Mouse (Mus musculus): ENCODE measurements around the gene Tssk6. TPM values are rescaled to one million over a fixed set of nuclear protein-coding genes. Genes with fewer than 3 reads are reported as not detected.
A peak's percentile ranks its signal among the peaks of the same experiment; 100 is the strongest.

Tssk6 gene
- total RNA-seq, 2 experiments from 2014 or later: 0.32 TPM; not detected in 1

DNA sequence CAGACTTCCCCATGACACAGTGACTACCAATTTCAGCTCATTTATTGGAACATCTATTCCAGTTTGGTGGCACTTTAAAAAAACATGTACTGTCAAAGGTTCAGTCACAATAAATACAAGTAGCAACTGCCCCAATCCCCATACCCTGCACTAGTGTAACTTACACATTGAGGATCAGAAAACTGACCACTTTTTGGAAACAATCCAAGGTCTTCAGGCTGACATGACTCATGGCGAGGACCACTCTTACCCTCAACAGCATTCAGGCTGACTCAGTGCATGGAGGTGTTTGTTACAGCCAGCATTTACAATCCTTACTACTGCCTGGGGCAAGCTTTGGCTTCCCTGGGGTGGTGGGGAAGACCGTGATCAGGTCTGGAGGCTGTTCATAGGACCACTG is 5.1 kb downstream of the Tssk6 start:
- no peak for DNase-seq (ENCODE audit: low spot score in 2 of 2)
- intact Hi-C loops (cut with DNase I): no loop called here

DNA sequence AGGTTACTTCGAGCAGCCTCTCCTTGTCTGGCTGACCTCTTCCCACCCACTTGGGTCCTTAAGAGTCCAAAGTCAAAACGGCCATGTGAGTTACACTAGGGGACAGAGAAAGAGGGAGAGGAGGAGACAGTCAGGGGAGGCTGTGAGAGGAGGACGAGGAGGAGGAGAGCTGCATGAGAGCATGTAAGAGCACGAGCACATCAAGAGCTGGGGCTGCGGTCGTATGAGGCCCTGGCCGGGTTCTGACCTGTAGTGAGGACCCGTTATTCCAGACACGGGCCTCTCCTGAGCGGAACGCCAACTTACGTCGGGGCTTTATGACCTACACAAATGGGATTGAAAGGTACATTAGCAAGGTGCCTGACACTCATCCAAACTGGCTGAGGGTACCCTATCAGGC is 9.9 kb downstream of the Tssk6 start:
- DNase-seq (ENCODE audit: low spot score in 2 of 2): no peak
- intact Hi-C loops (cut with DNase I): loop anchor here (10.0 kb wide), 3 partner anchors 213 to 323 kb away; partner anchors contain the start of genes Armc6, Ncan and Sugp2

DNA sequence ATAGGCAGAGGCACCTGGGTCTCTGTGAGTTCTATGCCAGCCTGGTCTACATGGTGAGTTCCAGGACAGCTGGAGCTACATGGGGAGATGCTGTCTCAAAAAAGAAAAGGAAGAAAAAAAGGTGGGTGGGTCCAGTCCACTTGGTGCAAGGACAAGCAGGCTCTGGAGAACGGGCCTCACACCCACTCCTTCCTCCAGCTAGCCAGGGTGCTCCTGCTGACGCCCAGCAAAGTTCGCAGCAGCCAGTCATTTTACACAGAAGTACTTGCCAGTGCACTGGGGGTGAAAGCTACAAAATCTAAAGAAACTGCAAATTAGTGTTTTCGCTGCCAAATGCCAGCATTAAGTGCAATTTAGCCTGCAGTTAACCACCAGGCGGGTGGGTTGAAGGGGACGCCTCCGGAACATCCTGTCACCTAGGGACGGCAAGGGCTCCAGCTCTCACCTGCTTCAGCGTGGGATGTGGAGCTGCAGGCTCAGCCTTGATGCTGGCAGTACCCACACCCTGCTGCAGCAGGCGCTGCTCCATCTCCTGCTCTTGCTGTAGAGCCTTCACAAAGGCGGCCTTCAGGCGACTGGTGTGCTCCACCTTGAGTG is 10.6 kb downstream of the Tssk6 start:
- intact Hi-C loops (cut with DNase I): loop anchor here (10.0 kb wide), 3 partner anchors 212 to 322 kb away; partner anchors contain the start of genes Armc6, Ncan and Sugp2
- DNase-seq (ENCODE audit: low spot score in 2 of 2): peak; percentile 51 to 57

DNA sequence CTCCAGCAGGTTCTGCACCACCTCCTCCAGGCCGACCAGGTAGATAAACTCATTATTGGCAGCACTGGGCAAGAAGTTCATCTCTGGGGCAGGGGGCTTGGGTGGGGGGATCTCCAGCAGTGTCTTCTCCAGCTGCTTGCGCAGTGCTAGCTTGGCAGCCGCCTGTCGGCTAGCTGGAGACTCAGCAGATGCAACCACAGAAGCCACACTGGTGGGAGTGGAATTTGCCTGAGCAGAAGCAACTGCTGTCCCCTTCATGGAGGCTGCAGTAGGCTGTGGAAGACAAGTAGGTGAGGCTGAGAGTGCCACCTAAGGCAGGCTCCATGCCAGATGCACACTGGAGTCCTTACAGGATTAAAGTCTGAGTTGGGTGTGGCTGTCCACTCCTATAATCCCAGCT is 12.5 kb downstream of the Tssk6 start:
- intact Hi-C loops (cut with DNase I): loop anchor here (10.0 kb wide), 3 partner anchors 210 to 320 kb away; partner anchors contain the start of genes Armc6, Ncan and Sugp2
- no peak for DNase-seq (ENCODE audit: low spot score in 2 of 2)

DNA sequence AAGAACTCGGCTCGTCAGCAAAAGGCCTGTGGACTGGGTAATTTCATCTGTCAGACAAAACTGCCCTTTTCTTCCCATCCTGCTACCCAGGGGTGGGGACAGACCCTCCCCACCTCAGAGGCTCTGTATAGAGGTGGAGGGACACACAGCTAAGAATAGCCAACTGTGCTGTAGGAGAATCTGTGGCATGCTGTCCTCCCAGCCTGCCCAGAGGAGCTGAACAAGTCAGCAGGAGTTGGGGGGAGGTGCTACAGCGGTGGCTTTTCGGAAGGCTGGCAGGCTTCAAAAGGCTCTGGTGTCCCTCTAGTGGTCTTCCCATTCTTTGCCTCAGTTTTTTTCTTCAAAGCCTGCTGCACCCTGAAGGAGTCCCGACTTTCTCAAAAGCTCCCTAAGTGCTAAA is 13.8 kb downstream of the Tssk6 start:
- DNase-seq (ENCODE audit: low spot score in 2 of 2): peak in 1 of 2 experiments; percentile 39
- intact Hi-C loops (cut with DNase I): loop anchor here (5.0 to 10.0 kb wide), 4 partner anchors 82 to 319 kb away; partner anchors contain the start of genes Armc6, Gatad2a, Ncan and Sugp2

DNA sequence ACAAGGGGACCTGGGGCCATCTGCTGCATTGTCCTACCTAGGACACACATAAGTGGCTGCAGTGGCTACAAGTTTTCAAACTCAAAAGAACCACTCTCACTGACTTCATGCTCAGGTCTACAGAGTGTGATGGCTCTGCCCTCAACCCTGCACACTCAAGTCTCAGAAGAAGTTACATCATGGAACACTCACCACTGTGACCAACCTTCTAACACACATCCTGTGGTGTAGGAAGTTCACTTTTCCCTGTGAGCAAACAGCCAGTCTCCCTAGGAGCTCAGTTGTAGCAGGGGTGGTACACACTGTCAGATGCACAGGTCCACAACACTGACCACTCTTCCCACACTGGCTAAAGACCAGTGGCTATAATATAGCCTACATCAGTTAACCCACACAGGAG is 16.5 kb downstream of the Tssk6 start:
- intact Hi-C loops (cut with DNase I): loop anchor here (5.0 to 10.0 kb wide), 4 partner anchors 79 to 316 kb away; partner anchors contain the start of genes Armc6, Gatad2a, Ncan and Sugp2
- DNase-seq (ENCODE audit: low spot score in 2 of 2): no peak

DNA sequence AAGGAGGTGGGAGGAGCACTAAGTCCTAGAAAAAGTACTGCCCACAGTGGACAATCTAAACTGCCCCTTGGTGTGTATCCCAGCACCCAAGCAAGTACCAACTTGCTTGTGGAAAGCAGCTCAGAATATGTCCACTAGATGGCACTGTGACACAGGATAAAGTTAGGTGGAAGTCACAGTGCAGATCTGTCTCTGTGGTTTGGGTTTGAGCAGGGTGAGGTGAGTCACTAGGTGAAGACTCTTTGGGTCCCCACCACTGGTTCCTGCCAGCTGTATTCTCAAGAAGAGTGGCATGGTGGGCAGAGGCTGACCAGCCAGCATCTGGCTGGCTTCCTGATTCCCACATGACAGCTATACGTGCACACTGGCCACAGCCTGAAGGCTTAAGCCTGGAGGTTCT is 17.0 kb downstream of the Tssk6 start:
- peak; percentile 37 to 81 for DNase-seq (ENCODE audit: low spot score in 2 of 2)
- intact Hi-C loops (cut with DNase I): loop anchor here (5.0 to 10.0 kb wide), 4 partner anchors 78 to 316 kb away; partner anchors contain the start of genes Armc6, Gatad2a, Ncan and Sugp2

DNA sequence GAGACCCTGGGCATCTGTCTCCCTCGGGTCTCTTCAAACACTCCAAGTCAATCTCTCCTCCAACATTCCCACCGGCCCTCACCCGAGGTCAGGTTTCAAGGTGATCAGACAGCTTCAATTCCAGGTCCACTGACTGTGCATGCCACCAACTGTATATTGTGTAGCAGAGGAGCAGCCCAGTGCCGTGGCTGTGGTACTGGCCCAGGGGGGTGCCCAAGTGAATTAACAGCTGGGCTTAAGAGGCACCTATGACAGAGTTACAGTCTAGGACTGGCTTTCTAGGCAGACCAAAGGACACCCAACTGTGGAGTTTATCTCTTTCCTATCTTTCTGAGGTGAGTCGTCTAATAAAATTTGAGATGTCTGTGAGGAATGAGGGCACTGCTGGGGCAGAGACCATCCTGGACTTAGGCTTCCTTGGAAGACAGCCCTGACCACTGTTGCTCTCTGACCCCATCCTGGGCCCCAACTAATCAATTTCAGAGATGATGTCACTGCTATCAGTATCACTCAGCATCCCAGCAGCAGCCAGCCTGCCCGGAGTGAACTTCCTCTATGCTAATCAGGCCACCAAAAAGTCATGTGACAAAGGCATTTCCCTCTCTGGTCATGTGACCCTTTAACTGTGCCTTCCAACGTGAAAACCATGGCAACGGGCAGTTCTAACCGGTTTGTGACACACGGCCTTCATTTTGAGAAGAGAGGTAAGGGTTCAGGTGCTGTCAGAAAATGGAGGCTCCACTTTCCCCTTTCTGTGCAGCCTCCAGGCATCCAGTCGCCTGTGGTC is 18.1 kb downstream of the Tssk6 start:
- intact Hi-C loops (cut with DNase I): loop anchor here (5.0 to 10.0 kb wide), 4 partner anchors 77 to 315 kb away; partner anchors contain the start of genes Armc6, Gatad2a, Ncan and Sugp2
- no peak for DNase-seq (ENCODE audit: low spot score in 2 of 2)

DNA sequence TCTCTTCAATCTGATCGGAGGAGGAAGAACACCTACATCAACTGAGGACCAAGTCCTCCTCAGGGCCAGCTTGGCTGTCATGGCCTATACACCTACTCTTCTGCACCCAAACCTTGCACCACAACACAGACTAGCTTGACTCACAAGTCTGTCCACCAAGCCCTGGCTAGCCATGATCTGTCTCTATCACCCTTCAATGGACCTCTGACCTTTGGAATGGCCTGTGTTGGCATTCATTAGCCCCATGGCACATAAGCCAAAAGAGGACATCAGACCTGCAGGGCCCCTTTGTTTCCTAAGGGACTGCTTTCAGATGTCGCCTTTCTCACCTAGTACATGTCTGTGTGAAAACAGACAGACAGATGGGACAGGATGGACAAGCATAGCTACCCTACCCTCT is 19.2 kb downstream of the Tssk6 start:
- intact Hi-C loops (cut with DNase I): no loop called here
- DNase-seq (ENCODE audit: low spot score in 2 of 2): no peak

DNA sequence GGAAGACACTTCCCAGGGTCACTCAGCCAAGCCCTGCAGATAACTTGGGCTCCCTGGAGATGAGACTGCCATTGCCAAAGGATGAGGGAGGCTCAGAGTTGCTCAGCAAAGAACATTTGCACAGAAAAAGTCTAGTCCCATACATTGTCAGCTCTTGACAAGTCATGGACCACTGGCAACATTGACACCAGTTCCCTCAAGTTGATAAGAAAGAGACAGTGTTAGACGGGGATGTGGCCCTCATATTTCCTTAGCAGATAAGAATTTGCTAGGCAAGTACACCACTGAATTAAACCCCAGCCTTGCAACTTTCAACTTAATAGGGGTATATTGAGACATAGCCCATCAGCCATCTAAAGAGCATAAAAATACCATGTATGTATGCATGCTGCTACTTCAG is 22.0 kb downstream of the Tssk6 start:
- intact Hi-C loops (cut with DNase I): no loop called here
- no peak for DNase-seq (ENCODE audit: low spot score in 2 of 2)

DNA sequence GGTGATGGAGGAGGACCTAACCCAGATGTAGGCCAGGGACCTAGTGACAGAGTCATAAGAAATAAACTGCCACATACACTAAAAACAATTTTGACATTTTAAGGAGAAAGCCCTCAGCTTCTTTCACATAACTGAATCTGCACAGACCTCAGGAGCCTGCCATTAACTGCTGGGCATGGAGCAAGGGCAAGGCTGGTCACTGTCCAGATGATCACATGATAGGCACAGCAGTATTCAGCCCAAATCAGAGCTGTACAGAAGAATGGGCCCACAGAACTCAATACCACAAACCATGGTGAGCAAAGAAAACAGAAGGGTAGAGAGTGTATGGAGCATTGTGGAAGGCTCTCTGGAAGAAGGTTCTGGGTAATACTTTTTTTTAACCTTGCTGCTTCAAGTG is 24.9 kb downstream of the Tssk6 start:
- DNase-seq (ENCODE audit: low spot score in 2 of 2): no peak
- intact Hi-C loops (cut with DNase I): no loop called here

DNA sequence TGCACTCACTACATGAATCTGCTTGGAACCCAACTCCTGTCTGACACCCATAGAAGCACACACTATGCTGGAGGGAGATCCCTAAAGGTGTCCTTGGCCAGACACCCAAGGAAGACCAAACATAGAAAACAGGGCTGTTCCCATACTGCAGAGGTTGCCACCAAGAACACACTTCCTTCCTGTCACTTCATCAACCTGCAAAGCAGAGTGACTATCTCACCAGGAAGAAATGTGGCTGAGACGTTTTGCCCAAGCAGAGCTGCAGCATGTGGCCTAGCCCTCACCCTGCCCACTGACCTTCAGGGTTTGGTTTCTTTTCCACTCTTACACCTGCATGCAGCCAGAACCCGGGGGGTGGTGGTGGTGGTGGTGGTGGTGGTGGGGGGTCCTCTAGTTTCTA is 31.8 kb downstream of the Tssk6 start:
- no peak for DNase-seq (ENCODE audit: low spot score in 2 of 2)
- intact Hi-C loops (cut with DNase I): no loop called here

DNA sequence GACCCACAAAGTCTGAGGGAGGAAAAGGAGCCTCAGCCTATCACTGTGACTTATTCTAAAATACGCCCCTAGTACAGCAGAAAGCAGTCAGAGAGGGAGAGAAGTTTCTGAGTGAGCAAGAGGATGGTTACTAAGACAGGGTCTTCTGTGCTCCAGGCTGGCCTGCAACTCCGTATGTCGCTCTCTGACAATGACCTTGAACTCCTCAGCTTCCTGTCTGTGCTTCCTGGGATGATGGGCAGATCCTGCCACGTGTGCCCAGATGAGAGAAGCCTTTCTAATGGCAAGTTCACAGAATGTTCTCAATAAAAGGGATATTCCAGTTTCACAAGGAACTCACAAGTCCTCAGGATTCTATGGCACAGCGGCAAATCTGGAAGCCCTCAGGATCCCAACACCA is 32.6 kb downstream of the Tssk6 start:
- DNase-seq (ENCODE audit: low spot score in 2 of 2): no peak
- intact Hi-C loops (cut with DNase I): no loop called here

DNA sequence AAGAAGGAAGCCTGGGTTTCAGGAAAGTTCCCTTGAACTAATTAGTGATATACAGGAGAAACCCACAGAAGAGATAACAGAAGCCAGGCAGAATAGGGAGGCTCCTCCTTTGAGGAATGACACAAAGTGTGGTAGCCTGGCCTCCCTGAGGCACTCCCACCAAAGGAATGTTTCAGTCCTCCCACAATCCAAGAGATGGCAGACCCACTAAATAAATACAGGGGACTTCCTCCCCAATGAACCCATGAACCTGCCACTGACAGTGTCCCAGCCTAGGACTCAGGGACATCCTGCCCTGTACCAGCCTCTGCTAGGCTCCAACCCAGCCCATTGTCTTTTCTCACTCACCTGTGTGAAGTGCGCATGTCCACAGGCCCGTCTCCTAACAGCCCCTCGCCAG is 33.4 kb downstream of the Tssk6 start:
- no peak for DNase-seq (ENCODE audit: low spot score in 2 of 2)
- intact Hi-C loops (cut with DNase I): no loop called here

DNA sequence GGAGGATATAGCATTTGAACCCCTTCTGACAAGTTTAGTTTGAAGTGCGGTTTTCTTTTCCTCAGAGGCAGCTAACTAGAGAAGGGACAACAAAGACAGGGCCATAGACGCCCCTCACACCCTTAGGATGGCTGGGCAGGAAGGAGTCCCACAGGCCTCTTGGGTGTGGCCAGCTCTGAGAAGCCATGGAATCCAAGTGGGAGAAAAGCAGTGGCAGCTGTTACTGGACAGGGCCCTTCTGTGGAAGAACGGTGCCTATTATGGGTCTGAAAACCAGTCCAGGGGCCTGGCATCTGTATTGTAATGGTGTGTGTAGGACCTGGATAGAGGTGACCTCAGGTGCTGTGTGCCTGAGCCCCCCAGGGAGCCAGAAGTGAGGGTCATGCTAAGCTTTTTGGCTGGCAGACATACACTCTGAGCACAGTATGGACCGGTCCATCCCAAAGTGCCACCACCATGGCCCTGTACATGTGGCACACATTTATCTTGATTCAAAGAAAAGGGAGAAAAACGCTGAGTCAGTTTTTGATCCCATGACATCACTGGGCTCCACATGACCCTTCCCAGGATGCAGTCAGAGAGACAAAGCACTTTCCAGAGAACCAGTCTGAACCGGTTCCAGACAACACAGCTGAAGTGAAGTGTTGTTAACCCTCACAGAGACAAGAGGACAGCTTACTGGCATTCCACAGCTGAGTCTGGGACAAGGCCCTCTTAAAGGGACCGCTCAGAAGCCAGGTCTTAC is 34.2 kb downstream of the Tssk6 start:
- no peak for DNase-seq (ENCODE audit: low spot score in 2 of 2)
- intact Hi-C loops (cut with DNase I): no loop called here

DNA sequence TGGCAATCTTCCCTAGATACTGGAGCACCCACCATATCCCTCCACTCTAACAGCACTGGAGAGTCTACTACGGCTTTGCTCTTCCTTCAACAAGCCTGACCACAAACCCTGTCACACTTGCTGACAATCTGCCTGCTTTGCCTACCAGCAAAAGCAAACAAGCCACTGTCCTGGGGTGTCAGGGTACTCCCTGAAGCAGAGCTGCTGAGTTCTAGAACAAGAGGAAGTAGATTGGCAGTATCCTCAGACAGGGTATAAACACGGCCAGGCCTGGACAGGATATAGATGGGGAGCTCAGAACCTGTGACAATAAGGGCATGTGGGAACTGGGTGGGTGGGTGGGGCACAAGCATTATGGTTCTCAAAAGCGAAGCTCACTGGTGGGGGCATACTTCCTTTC is 35.5 kb downstream of the Tssk6 start:
- DNase-seq (ENCODE audit: low spot score in 2 of 2): no peak
- intact Hi-C loops (cut with DNase I): no loop called here

DNA sequence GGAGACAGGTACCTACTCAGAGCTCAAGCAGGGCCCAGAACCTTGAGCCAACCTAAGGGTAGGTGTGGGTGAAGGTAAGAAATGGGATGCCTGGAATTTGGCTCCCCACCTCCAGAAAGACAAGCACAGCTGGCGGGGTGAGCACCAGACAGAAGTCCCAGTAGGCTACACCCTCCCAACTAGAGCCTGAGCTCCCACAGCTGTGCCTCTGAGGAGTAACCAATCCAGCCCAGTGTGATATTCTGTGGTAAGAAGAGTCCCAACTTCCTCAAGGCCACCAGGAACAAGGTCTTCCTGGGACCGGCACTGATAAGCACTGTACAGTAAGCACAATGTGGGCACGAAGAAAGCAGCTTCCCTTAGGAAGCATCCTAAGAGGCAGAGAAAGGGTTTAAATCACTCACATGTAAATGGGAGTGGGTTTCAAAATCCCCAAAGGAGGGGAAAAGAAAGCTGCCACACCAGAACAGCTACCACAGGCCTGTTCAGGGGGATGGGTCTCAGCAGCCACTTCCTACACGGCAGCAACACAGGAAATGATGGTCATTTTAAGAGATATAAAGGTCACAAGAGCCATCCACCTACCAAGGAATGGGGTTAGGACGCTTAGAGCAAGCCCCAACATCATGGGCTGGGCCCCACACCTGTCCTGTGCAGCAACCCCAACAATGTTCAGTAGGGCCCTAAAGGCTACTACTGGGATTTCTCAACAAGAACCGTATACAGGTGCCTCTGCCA is 36.4 kb downstream of the Tssk6 start:
- DNase-seq (ENCODE audit: low spot score in 2 of 2): no peak
- intact Hi-C loops (cut with DNase I): no loop called here

DNA sequence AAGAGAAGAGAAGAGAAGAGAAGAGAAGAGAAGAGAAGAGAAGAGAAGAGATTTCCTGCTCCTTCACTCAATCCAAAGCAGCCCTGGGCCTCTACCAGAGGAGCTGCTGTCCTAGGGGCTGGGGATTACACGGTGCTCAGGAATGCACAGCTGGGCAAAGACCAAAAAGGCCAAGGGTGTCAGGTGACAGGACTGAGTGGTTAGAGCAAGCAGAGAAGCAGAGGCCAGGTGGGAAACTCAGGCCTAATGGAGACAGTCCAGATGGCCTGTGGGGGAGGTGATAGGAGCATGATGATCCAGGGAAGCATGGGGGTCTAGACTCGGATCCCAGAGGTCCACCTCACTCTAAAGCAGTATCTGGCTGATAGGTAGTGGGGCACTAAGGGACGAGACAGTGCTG is 37.6 kb downstream of the Tssk6 start:
- DNase-seq (ENCODE audit: low spot score in 2 of 2): no peak
- intact Hi-C loops (cut with DNase I): no loop called here

DNA sequence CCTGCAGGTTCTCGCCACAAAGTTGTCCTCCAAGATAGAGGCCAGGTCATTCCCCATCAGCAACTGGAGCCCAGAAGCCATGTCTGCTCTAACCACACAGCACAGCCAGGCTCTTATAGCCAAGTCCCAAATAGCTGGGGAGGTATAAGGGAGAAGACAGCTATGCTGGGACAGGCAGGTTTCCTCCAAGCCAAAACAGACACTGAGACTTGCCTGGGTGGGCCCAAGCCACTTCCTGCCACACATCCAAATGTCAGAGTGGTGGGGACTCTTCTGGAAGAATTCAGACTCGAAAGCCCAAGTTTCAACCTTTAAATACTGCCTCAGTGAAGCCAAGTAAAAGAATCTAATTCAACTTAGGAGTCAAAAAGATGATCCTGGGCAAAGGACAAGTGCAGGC is 38.4 kb downstream of the Tssk6 start:
- no peak for DNase-seq (ENCODE audit: low spot score in 2 of 2)
- intact Hi-C loops (cut with DNase I): no loop called here

Measured in left cerebral cortex, postnatal 36 days (tissue).